Mouse (Mus musculus) gastrocnemius, adult 18-20 months (tissue): ENCODE data around the gene Pramef20. TPM values are rescaled to one million over a fixed set of nuclear protein-coding genes. Genes with fewer than 3 reads are reported as not detected.
"Not testable (repeated sequence)": the region's sequence is repeated elsewhere in the genome, so short reads cannot be mapped to it uniquely, and the experiment has no call there.

ENCODE experiments used
- DNase-seq: peaks from one replicate; pipeline ENCODE4 v3.0.0; 2021; ENCODE audit warnings: low spot score
- long read RNA-seq, 2 experiments: library from polyadenylated mRNA; stranded (forward); transcript quantifications; one replicate each; pipeline ENCODE4 v2.0.0; 2021
- total RNA-seq, 2 experiments: library from RNA; stranded (reverse); gene quantifications; 2 replicates each; pipeline ENCODE4 v1.2.3; 2021

Pramef20 gene
- not detected for total RNA-seq
- long read RNA-seq, experiment 1: 0 reads
- long read RNA-seq, experiment 2: 0 reads

DNA sequence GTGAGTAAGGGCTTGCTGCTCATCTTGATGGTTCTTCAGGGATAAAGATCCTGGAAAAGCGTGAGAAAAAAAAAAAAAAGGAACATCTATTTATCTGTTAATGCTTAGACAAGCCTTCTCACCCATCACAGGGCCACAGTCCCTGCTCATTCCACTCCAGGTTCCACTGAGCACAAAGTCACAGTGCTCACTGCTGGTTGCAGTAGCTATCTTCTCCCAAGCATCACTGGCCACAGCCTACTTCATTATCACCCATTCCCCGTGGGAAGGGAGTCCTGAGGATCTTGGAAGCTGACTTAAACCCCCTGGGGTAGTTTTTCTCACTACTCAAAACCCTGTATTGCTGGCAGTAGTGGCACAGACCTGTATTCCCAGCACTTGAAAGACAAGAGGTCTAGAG lies at the start of gene Pramef20:
Gene Pramef20, minus strand, starts transcription at position 23 of the 400 bp plus-strand sequence.
- no peak for DNase-seq

- no peak for DNase-seq
These were observed 46.9 kb upstream of the Pramef20 start for GRCm38 (mm10) chr4:144424590-144424989.

- no peak for DNase-seq
These were observed 42.9 kb upstream of the Pramef20 start for GRCm38 (mm10) chr4:144420644-144421043.

- DNase-seq: no peak
These were observed 30.6 kb upstream of the Pramef20 start, which contains the start of gene Pramef12 for GRCm38 (mm10) chr4:144408290-144408689. TSS of gene Pramef12 (minus strand) at chr4:144408464.

DNA sequence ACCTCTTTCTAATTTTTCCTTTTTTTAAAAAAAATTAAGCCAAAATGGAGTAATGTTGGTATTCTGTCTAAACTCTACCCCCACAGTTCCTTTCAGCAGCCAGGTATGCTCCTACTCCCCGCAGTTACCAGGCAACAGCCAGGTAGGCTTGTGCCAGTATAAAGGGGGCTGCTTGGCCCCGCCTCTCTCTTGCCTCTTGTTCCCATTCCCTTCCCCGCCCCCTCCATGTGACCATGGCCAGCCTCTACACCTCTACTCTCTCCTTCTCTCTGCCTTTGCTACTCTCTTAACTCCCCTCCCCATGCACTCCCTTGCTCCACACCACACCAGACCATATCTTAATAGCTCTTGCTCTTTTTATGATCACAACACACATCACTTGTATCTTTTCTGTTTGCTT lies 28.5 kb upstream of the Pramef20 start:
- DNase-seq: no peak

DNA sequence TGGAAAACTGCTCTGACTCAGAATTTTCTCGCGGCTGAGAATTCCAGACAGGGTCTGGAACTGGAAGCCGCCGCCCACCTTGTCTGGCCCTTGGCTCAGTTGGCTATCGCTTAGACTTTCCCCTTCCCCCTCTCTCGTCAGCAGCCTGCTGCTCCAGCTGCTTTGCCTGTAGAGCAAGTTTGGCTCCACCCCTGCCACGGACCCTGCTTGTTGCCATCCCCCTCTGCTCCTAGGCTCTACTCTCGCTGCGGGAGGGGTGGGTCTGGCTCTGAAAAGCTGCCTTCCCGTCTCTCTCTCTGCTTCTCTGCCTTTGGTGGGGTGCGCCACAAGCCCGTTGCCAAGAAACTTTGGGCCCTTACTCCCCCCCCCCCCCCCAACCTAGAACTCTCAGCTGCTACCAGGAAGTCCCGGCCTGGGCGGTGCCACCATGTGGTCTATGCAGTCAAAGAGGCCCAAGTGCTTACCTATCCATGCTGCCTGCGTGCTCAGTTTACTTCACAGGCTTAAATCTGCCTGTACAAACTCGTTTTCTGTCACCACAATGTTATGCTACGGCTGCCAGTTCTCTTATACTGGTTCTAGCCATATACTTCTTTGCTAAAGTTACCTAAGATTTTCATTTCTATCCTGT lies 26.8 kb upstream of the Pramef20 start:
- DNase-seq: no peak

DNA sequence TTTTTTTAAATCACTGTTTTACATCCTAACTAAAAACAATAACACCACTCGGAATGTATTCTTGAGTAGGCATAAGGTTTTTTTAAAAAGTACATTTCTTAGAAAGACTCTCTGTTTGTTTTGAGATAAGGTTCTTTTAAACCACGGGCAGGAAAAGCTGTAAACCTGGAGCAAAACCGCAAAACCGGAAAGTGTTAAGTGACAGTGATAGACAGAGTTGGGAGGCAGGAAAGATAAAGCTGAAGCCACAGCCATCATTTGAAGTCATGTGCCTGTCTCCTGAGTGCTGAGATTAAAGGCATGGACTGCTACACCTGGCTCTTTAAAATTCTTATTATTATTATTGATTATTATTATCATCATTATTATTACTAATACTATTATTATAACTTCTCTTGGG lies 25.0 kb upstream of the Pramef20 start:
- DNase-seq: no peak

GRCm38 (mm10) chr4:144396316-144396715 lies 18.6 kb upstream of the Pramef20 start:
- no peak for DNase-seq

GRCm38 (mm10) chr4:144357642-144358041 lies 20.1 kb downstream of the Pramef20 start, which contains the start of gene Gm13119:
TSS of gene Gm13119 (plus strand) at chr4:144357942.
- not testable (repeated sequence) for DNase-seq

DNA sequence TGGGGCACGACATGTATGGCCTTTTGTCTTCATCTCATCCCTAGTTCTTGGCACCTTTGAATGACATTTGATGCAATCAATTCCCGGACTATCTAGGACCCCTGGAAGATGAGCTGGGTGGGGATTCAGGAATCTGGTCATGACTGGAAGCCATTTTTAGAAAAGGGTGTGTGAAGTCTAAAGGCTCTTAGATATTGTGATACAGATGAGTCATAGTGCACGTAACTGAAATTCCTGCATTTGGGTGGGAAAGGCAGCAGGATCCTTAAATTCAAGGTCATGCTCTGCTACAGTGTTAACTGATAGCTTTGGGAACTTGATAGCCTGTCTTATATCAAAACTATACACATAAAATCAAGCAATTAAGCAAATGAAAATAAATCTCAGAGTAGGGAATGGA lies 41.9 kb downstream of the Pramef20 start:
- DNase-seq: not testable (repeated sequence)

GRCm38 (mm10) chr4:144329949-144330348 lies 47.8 kb downstream of the Pramef20 start, which contains the start of gene Gm13128:
TSS of gene Gm13128 (plus strand) at chr4:144330249.
- DNase-seq: not testable (repeated sequence)

Other genes with a start within 250 kb of the Pramef20 start
- gene Oog3, start 215.3 kb downstream of the Pramef20 start, total RNA-seq: not detected
- gene Oog2, start 187.2 kb downstream of the Pramef20 start, total RNA-seq: not detected
- not detected for gene C87977, start 164.6 kb downstream of the Pramef20 start, total RNA-seq
- gene Pramel5, start 97.4 kb downstream of the Pramef20 start, total RNA-seq: not detected
- gene Gm13128, start 47.7 kb downstream of the Pramef20 start, total RNA-seq: not detected
- not detected for gene Gm13119, start 20.0 kb downstream of the Pramef20 start, total RNA-seq
- gene Pramef12, start 30.5 kb upstream of the Pramef20 start, total RNA-seq: under 1 TPM in 1 of 2 experiments, not detected in 1; 0.12 TPM
- not detected for gene 1700012P22Rik, start 60.8 kb upstream of the Pramef20 start, total RNA-seq
- gene Gm9944, start 75.4 kb upstream of the Pramef20 start, total RNA-seq: not detected
- gene Aadacl3, start 85.8 kb upstream of the Pramef20 start, total RNA-seq: not detected
- gene 9430007A20Rik, start 141.9 kb upstream of the Pramef20 start, total RNA-seq: not detected
- not detected for gene Gm13124, start 187.2 kb upstream of the Pramef20 start, total RNA-seq
- not detected for gene Aadacl4, start 235.8 kb upstream of the Pramef20 start, total RNA-seq